Comparison of ENCODE assay signal across 22 mouse cellular contexts in the genomic region with DNA sequence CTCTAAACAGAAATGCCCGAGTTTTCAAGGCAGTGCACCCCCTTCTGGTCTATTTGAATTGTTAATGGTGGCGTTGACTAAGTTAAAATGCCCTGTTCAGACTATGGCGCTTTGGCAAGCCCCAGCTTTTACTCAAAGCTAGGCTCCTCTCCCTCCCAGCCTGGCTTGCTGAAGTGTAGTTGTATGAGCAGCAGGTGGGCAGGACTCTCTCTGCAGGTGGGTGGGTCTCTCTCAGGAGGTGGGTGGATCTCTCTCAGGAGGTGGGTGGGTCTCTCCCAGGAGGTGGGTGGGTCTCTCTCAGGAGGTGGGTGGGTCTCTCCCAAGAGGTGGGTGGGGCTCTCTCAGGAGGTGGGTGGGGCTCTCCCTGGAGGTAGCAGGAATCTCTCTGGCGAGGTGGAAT. TPM values are rescaled to one million over a fixed set of nuclear protein-coding genes. Genes with fewer than 3 reads are reported as not detected.
DNase-seq lines count a peak whose midpoint lies in the region; ATAC-seq lines count a peak whose summit lies in the region.
"Had no signal": no experiment of that assay in that cellular context is flagged by ENCODE, and none has a peak within 500 bp of the region (broad histone marks: within the 10 kb centered on the region; RNA-seq: fewer than 3 reads in every experiment).

No protein-coding gene starts in this region.

- no peak overlapping the region for H3K9ac ChIP-seq in hindbrain, embryonic 12.5 days
- H3K9ac ChIP-seq: embryonic facial prominence, embryonic 13.5 days; forebrain, embryonic 12.5 days; heart, embryonic 12.5 days had no signal

- ATAC-seq in hindbrain, embryonic 12.5 days (ENCODE audit: low FRiP score), result no peak
- ATAC-seq: activated CD4-positive, CD25-positive, alpha-beta regulatory T cell, adult 4 months; forebrain, embryonic 16.5 days; hindbrain, embryonic 16.5 days; inflammation-experienced regulatory T-cells, adult 6 months had no signal

- no peaks in the 10 kb centered on the region for H3K27me3 ChIP-seq in hindbrain, embryonic 12.5 days
- H3K27me3 ChIP-seq: embryonic facial prominence, embryonic 13.5 days; forebrain, embryonic 12.5 days; heart, embryonic 12.5 days had no signal

- H3K4me2 ChIP-seq in hindbrain, embryonic 12.5 days (replicated peaks), result no peak overlapping the region
- H3K4me2 ChIP-seq: embryonic facial prominence, embryonic 13.5 days; forebrain, embryonic 12.5 days; heart, embryonic 12.5 days had no signal

- H3K27ac ChIP-seq in hindbrain, embryonic 12.5 days, result no peak overlapping the region
- H3K27ac ChIP-seq: embryonic facial prominence, embryonic 13.5 days; forebrain, embryonic 12.5 days; heart, adult 2 months had no signal

- H3K9me3 ChIP-seq in hindbrain, embryonic 12.5 days (replicated peaks), result no peaks in the 10 kb centered on the region
- H3K9me3 ChIP-seq: embryonic facial prominence, embryonic 13.5 days; forebrain, embryonic 12.5 days; heart, embryonic 12.5 days had no signal

- WGBS in hindbrain, embryonic 12.5 days, result 27% methylated on average over 4 of the region's 4 CpGs

- peak; percentile 2 for DNase-seq in embryo, embryonic 10.5 days (ENCODE audit: low spot score)
- DNase-seq in embryo, embryonic 10 days (ENCODE audit: low spot score), result no peak
- peak; percentile 2 for DNase-seq in kidney, adult 9 months
- no peak for DNase-seq in kidney, postnatal 10 days
- peak; percentile 86 for DNase-seq in ZHBTc4 (ENCODE audit: low read depth, low spot score)
- DNase-seq in right cerebral cortex, postnatal 14 days, result no peak
- DNase-seq: adrenal gland, postnatal 14 days; cerebellum, adult 18-20 months; cerebellum, adult 9-11 months; cerebellum, postnatal 36 days; gastrocnemius, postnatal 10 days; heart, adult 2 months; heart, postnatal 36 days; kidney, adult 2 months had no signal

- H3K4me3 ChIP-seq in hindbrain, embryonic 12.5 days, result no peak overlapping the region
- H3K4me3 ChIP-seq: embryonic facial prominence, embryonic 13.5 days; forebrain, embryonic 12.5 days; heart, adult 2 months; heart, embryonic 12.5 days had no signal

- H3K36me3 ChIP-seq in hindbrain, embryonic 12.5 days, result no peaks in the 10 kb centered on the region
- H3K36me3 ChIP-seq: embryonic facial prominence, embryonic 13.5 days; forebrain, embryonic 12.5 days; heart, embryonic 12.5 days had no signal

- H3K4me1 ChIP-seq in hindbrain, embryonic 12.5 days, result no peaks in the 10 kb centered on the region
- H3K4me1 ChIP-seq: embryonic facial prominence, embryonic 13.5 days; forebrain, embryonic 12.5 days; heart, embryonic 12.5 days had no signal

RNA-seq across cellular contexts. Expression of gene Dpp6, which starts 24.1 kb away (rescaled TPM):
- polyA plus RNA-seq in hindbrain, embryonic 12.5 days (2016; fragmentation: Nextera tagmentation; extraction: Ambion mirVana), result 26.9 and 27.2 TPM in 2 replicates
- polyA plus RNA-seq: inflammation-experienced regulatory T-cells, adult 6 months had no signal

Comparison
In these comparisons a context has a peak if more than half of its experiments do, and no peak if none do; other contexts are left out.
1. DNase-seq: peak in embryo, embryonic 10.5 days (single experiment), kidney, adult 9 months (single experiment) and ZHBTc4 (single experiment); none in embryo, embryonic 10 days (single experiment), kidney, postnatal 10 days (single experiment) and right cerebral cortex, postnatal 14 days (single experiment).